Mouse (Mus musculus) bone marrow, adult 2 months (tissue): Measurements from ENCODE around the gene Gm26920.

ENCODE experiments used
- CTCF ChIP-seq: fragments of 200-500 bp; IDR thresholded peaks from 2 replicates; pipeline ENCODE4 v1.5.1; 2011; ENCODE audit warnings: low read length, control low read depth; ENCODE audit not compliant: control insufficient read depth, insufficient read depth
- POLR2A ChIP-seq: fragments of 200-500 bp; IDR thresholded peaks from 2 replicates; pipeline ENCODE4 v1.6.1; 2011; ENCODE audit warnings: low read depth, mild to moderate bottlenecking, control low read depth, low read length, borderline replicate concordance; ENCODE audit not compliant: control insufficient read depth

- TF ChIP-seq POLR2A (peak; percentile 73; the same call in 1 of the 2 replicates), CTCF (0 out of 2 replicates have a peak, but pooled peaks have one; percentile 8)
Measured at GRCm38 (mm10) chr7:30090092-30090969, at the start of gene Gm26920, which contains the start of gene Zfp566.
